Mouse (Mus musculus) heart, postnatal 0 days (tissue): ENCODE measurements around the gene Zscan2.

Source experiments
- CTCF ChIP-seq: IDR thresholded peaks from 2 replicates; pipeline ENCODE4 v1.5.1; 2016; ENCODE audit warnings: antibody characterized with exemption, control low read depth, low read depth
- EP300 ChIP-seq: IDR thresholded peaks from 2 replicates; pipeline ENCODE4 v1.6.1; 2016; ENCODE audit warnings: antibody characterized with exemption, low read depth

DNA sequence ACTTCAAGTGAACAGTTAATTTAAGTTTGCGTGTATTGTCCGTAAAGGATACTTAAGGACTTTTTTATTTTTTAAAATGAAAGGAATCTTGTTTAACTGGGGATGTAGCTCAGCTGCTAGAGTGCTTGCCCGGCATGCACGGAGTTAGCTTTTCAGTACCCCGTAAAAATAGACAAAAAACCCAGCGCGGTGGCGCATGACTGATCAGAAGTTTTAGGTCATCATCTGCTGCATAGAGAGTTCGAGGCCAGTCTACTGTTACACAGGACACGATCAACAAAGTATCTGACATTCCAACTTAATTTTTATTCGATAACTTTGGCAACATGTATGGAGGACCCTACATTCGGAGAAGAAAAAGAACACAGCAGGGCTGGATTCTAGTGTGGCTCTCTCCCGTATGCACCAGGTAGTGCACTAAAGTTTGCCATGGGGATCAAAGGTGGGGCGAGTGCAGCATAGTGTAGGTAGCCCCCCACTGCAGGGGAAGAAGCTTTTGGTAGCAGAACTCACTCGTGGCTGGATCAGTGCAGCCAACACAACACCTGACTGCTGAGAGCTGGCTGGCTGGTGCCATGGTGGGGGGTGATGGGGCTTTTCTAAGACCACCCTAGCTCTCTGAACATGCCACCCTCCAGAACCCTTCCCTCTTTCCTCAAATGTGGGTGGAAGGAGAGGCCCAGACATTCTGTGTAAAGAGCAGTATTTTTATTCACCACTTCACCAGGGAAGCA, 41.0 kb downstream of the Zscan2 start:
- TF ChIP-seq CTCF, result no peak
- TF ChIP-seq EP300, result no peak; the same call in 1 of the 2 replicates
